Mouse (Mus musculus): ENCODE results near the gene Rapgef5. TPM values are rescaled to one million over a fixed set of nuclear protein-coding genes. Genes with fewer than 3 reads are reported as not detected.

Gene Rapgef5
- total and polyA plus RNA-seq, 3 experiments = 4.2 to 6.8 (median 4.8) TPM

DNA sequence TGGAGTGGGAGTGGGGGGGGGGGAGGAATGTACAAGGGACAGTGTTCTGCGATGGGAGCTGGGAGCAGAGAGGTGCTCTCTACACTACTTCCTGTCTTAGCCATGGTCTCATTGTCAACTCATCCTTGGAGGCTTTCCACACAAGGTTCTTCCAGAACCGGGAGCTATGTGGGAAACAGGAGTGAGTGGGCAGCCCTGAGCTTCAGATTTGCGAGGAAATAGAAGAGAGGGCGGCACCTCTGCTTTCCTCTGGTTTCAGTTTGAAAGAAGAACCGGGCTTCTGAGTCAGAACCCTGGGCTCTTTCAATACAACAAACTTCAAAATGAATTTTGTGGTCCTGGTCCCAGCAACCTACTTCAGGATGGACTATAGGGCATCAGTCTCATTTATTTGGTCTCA lies 244.1 kb downstream of the Rapgef5 start:
- Histone ChIP-seq H3K9me3 (replicated peaks; ENCODE audit: low read length) (no peaks in the 10 kb centered on the region), H3K4me1 (ENCODE audit: control insufficient read depth in 1 of 2, insufficient read depth in 2 of 2) (no peaks in the 10 kb centered on the region), H3K9ac (ENCODE audit: insufficient read depth, low read depth) (no peak overlapping the region), H3K36me3 (replicated peaks in 1 of 2; ENCODE audit: control insufficient read depth in 1 of 2, insufficient read depth in 1 of 2, low read length in 1 of 2) (peaks cover 0 to 28% of the 10 kb centered on the region in 2 experiments), H3K4me2 (ENCODE audit: insufficient read depth, low read depth, poor library complexity, severe bottlenecking) (no peak overlapping the region), H3K27ac (ENCODE audit: insufficient read depth, low read depth) (no peak overlapping the region), H3K27me3 (replicated peaks) (no peaks in the 10 kb centered on the region), H3K4me3 (replicated peaks in 1 of 3; ENCODE audit: low read depth in 2 of 3, low read length in 2 of 3, poor library complexity in 1 of 3) (no peak overlapping the region), H3K79me2 (replicated peaks; ENCODE audit: control insufficient read depth, extremely low read depth, insufficient read depth, poor library complexity, severe bottlenecking) (no peaks in the 10 kb centered on the region)
- TF ChIP-seq E2F4 (IDR thresholded peaks at IDR 0.05; ENCODE audit: insufficient replicate concordance, low read depth, low read length) (no peak), ZC3H11A (IDR thresholded peaks at IDR 0.05; ENCODE audit: low read depth, low read length) (no peak), USF1 (IDR thresholded peaks at IDR 0.05; ENCODE audit: low read depth, low read length) (no peak), SMC3 (IDR thresholded peaks at IDR 0.05; ENCODE audit: low read depth, low read length) (no peak), KAT2A (IDR thresholded peaks at IDR 0.05; ENCODE audit: insufficient replicate concordance, low read length) (no peak), EP300 (IDR thresholded peaks at IDR 0.05; ENCODE audit: low read length) (no peak), SIN3A (IDR thresholded peaks at IDR 0.05; ENCODE audit: low read length) (no peak), MAZ (IDR thresholded peaks at IDR 0.05; ENCODE audit: low read depth, low read length) (no peak), TCF12 (IDR thresholded peaks at IDR 0.05; ENCODE audit: low read depth, low read length) (no peak)
- dilution Hi-C loops (cut with MboI; ENCODE audit: extremely low pct_ligation_motif_present, extremely low pct_unique_long_range_greater_than_20kb, low sequenced_read_pairs) = no loop called here
- DNase-seq (ENCODE audit: extremely low read depth) = no peak
- in situ Hi-C loops (cut with MboI; ENCODE audit: low pct_ligation_motif_present, low pct_unique_long_range_greater_than_20kb, low sequenced_read_pairs) = loop anchor here (10.0 kb wide), 2 partner anchors 176 to 356 kb away; no protein-coding TSS in a partner anchor

DNA sequence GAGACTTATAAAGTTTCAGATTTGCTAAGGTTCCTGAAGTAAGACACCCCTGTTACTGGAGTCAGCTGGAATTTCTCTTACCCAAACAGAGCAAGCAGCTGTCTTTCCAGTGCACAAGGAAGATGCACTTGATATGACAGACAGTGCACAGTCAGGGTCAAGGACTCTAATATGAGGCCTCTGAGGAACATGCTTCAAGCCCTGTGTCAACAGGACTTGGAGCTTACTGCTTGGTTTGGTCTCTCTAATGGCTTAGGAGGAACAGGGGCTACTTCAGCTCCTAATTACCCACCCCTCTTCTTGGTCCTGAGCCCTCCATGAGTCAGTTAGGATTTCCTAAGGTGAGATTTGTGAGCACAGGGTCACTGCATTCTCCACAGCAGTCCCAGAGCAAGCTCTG lies 244.6 kb downstream of the Rapgef5 start:
- no peak overlapping the region for H3K9ac ChIP-seq (ENCODE audit: insufficient read depth, low read depth)
- no peak overlapping the region for H3K4me3 ChIP-seq (replicated peaks in 1 of 3; ENCODE audit: low read depth in 2 of 3, low read length in 2 of 3, poor library complexity in 1 of 3)
- no peak overlapping the region for H3K4me2 ChIP-seq (ENCODE audit: insufficient read depth, low read depth, poor library complexity, severe bottlenecking)
- H3K36me3 ChIP-seq (replicated peaks in 1 of 2; ENCODE audit: control insufficient read depth in 1 of 2, insufficient read depth in 1 of 2, low read length in 1 of 2) = peaks cover 0 to 26% of the 10 kb centered on the region in 2 experiments
- H3K9me3 ChIP-seq (replicated peaks; ENCODE audit: low read length) = no peaks in the 10 kb centered on the region
- in situ Hi-C loops (cut with MboI; ENCODE audit: low pct_ligation_motif_present, low pct_unique_long_range_greater_than_20kb, low sequenced_read_pairs) = loop anchor here (10.0 kb wide), 2 partner anchors 176 to 356 kb away; no protein-coding TSS in a partner anchor
- H3K27me3 ChIP-seq (replicated peaks) = no peaks in the 10 kb centered on the region
- no peaks in the 10 kb centered on the region for H3K4me1 ChIP-seq (ENCODE audit: control insufficient read depth in 1 of 2, insufficient read depth in 2 of 2)
- no peak for TF ChIP-seq JUN (IDR thresholded peaks at IDR 0.05; ENCODE audit: insufficient read depth, low read depth, low read length)
- no peak for TF ChIP-seq MAX (IDR thresholded peaks at IDR 0.05; ENCODE audit: low read length)
- no peak for TF ChIP-seq JUND (conservative IDR thresholded peaks at IDR 0.05; ENCODE audit: low read depth, low read length)
- no peak for TF ChIP-seq MAFK (IDR thresholded peaks at IDR 0.05; ENCODE audit: insufficient replicate concordance, low read length)
- TF ChIP-seq SIN3A (IDR thresholded peaks at IDR 0.05; ENCODE audit: low read length) = no peak
- H3K79me2 ChIP-seq (replicated peaks; ENCODE audit: control insufficient read depth, extremely low read depth, insufficient read depth, poor library complexity, severe bottlenecking) = no peaks in the 10 kb centered on the region
- no peak overlapping the region for H3K27ac ChIP-seq (ENCODE audit: insufficient read depth, low read depth)
- dilution Hi-C loops (cut with MboI; ENCODE audit: extremely low pct_ligation_motif_present, extremely low pct_unique_long_range_greater_than_20kb, low sequenced_read_pairs) = no loop called here
- no peak for DNase-seq (ENCODE audit: extremely low read depth)

DNA sequence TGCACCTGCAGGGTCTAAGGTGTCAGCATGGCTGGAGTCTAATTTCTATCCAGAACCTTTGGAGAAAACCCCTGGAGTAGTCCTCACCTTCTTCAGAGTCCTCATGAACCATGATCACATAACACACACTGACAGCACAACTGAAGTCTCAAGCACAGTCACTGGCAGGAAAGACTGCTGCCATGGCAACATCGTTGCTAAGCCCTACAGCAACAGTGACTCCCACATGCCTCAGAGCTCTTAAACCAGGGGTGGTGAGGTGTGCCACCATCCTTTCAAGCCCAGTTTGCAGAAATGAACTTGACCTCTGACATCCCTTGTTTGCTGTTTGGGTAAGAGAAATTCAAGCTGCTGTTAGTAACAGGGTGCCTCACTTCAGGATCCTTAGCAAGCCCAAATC lies 245.4 kb downstream of the Rapgef5 start:
- H3K27me3 ChIP-seq (replicated peaks) = no peaks in the 10 kb centered on the region
- dilution Hi-C loops (cut with MboI; ENCODE audit: extremely low pct_ligation_motif_present, extremely low pct_unique_long_range_greater_than_20kb, low sequenced_read_pairs) = no loop called here
- TF ChIP-seq POLR2AphosphoS2 (IDR thresholded peaks at IDR 0.05; ENCODE audit: low read depth, low read length) (no peak), TBP (conservative IDR thresholded peaks at IDR 0.05; ENCODE audit: low read depth, low read length) (no peak), UBTF (IDR thresholded peaks at IDR 0.05; ENCODE audit: low read depth, low read length) (no peak), TCF12 (IDR thresholded peaks at IDR 0.05; ENCODE audit: low read depth, low read length) (no peak), SMC3 (IDR thresholded peaks at IDR 0.05; ENCODE audit: low read depth, low read length) (no peak), ZMIZ1 (IDR thresholded peaks at IDR 0.05; ENCODE audit: low read depth, low read length) (no peak), POLR2A (IDR thresholded peaks at IDR 0.05; ENCODE audit: low read depth, low read length) (no peak), MAZ (IDR thresholded peaks at IDR 0.05; ENCODE audit: low read depth, low read length) (no peak), ZKSCAN1 (IDR thresholded peaks at IDR 0.05; ENCODE audit: borderline replicate concordance, low read depth, low read length) (no peak), ZC3H11A (IDR thresholded peaks at IDR 0.05; ENCODE audit: low read depth, low read length) (no peak), MYC (IDR thresholded peaks at IDR 0.05; ENCODE audit: low read depth, low read length) (no peak), JUN (IDR thresholded peaks at IDR 0.05; ENCODE audit: insufficient read depth, low read depth, low read length) (no peak), USF1 (IDR thresholded peaks at IDR 0.05; ENCODE audit: low read depth, low read length) (no peak), PAX5 (IDR thresholded peaks at IDR 0.05; ENCODE audit: low read length) (no peak), USF2 (conservative IDR thresholded peaks at IDR 0.05; ENCODE audit: low read depth, low read length) (no peak), SIN3A (IDR thresholded peaks at IDR 0.05; ENCODE audit: low read length) (no peak), MEF2A (IDR thresholded peaks at IDR 0.05; ENCODE audit: borderline replicate concordance, low read depth, low read length) (no peak), BHLHE40 (IDR thresholded peaks at IDR 0.05; ENCODE audit: low read depth, low read length) (no peak)
- in situ Hi-C loops (cut with MboI; ENCODE audit: low pct_ligation_motif_present, low pct_unique_long_range_greater_than_20kb, low sequenced_read_pairs) = loop anchor here (10.0 kb wide), 2 partner anchors 177 to 357 kb away; no protein-coding TSS in a partner anchor
- H3K36me3 ChIP-seq (replicated peaks in 1 of 2; ENCODE audit: control insufficient read depth in 1 of 2, insufficient read depth in 1 of 2, low read length in 1 of 2) = peaks cover 0 to 17% of the 10 kb centered on the region in 2 experiments
- H3K4me1 ChIP-seq (ENCODE audit: control insufficient read depth in 1 of 2, insufficient read depth in 2 of 2) = no peaks in the 10 kb centered on the region
- no peak overlapping the region for H3K27ac ChIP-seq (ENCODE audit: insufficient read depth, low read depth)
- no peak overlapping the region for H3K4me2 ChIP-seq (ENCODE audit: insufficient read depth, low read depth, poor library complexity, severe bottlenecking)
- H3K4me3 ChIP-seq (replicated peaks in 1 of 3; ENCODE audit: low read depth in 2 of 3, low read length in 2 of 3, poor library complexity in 1 of 3) = no peak overlapping the region
- H3K9me3 ChIP-seq (replicated peaks; ENCODE audit: low read length) = no peaks in the 10 kb centered on the region
- no peak for DNase-seq (ENCODE audit: extremely low read depth)
- no peak overlapping the region for H3K9ac ChIP-seq (ENCODE audit: insufficient read depth, low read depth)
- no peaks in the 10 kb centered on the region for H3K79me2 ChIP-seq (replicated peaks; ENCODE audit: control insufficient read depth, extremely low read depth, insufficient read depth, poor library complexity, severe bottlenecking)

All from CH12.LX (cell line).